Mouse (Mus musculus) granulocyte monocyte progenitor cell, adult 5-6 weeks (primary cell): ENCODE measurements around the gene Ldb3. TPM values are rescaled to one million over a fixed set of nuclear protein-coding genes. Genes with fewer than 3 reads are reported as not detected.

Experiments
- ATAC-seq: replicated peaks from 2 replicates; pipeline ENCODE4 v1.8.0; 2016; ENCODE audit warnings: mild to moderate bottlenecking, moderate TSS enrichment, inconsistent platforms; ENCODE audit not compliant: poor library complexity, severe bottlenecking
- total RNA-seq, 2 experiments: library from RNA; stranded (forward) in 1 of 2; stranded (reverse) in 1 of 2; fragments of 200-712, 200-1000 nt in 1 of 2; fragments of >200 nt in 1 of 2; fragmentation: Nextera tagmentation in 1 of 2; gene quantifications; 2 replicates each; pipeline ENCODE4 v1.2.3; 2014 to 2017

Gene Ldb3
- total RNA-seq, 2 experiments from 2014 or later: not detected

DNA sequence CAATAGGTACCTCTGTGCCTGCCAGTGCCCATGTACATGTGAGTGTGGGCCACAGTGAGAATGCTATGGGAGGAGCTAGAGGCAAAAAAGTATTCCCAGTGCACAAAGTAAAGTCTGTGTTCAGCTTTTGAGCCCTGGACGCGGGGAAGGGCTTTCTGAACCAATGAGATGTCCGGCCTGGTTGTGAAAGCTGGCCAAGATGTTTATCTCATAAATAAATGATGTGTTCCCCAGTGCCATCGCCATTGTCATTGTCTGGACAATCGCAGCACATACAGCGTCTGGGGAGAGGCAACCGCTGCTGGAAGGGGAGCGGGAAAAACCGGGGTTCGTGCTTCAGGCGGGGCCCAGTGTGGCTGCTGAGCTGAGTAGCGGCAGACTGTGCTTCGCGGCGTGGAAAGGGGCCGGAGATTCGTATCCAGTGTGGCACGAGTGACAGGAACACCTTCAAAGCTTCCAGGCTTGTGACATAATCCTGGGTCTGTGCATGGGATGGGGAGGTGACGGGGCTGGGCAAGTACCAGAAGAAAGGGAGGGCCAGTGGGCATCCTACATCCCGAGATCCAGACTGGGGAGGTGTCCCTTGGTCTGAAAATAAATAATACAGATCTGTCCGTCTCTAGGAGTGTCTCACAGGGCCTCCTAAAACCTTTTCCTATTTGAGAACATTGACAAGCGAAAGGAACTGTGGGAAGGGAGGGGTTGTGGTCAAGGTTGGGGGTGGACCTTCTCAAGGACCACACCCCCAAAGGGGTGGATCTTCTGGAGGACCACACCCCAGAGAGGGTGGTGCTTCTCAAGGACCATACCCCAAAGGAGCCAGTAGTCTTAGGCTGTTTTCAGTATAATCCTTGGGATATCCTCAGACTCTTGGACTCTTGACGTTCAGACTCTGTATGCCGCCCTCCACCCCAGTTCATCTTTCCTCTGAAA is 2.5 kb upstream of the Ldb3 start:
- ATAC-seq: no peak

DNA sequence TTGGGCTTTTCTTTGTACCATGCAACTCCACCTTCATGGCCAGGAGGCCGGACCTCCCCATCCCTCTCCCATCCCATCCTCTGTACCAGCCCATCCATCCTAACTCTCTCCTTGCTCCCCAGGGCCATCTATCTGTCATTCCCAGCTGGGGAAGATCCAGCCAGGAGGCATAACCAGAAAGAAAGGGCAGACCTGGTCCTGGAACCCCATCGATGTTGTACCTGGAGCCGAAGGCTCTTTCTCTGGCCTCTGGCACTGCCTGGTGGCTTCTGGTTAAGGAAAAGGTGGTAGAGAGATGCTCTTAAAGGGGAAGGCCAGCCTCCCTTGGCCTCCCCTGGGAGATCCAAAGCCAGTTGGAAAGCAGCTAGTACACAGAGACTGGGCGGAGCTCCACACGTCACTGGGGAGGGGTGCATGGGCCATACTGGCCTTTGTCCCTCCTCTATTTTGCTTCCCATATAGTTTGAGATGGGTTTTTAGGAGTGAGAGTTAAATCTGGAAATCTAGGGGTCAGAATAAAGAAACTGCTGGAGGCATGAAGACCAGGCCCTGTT is 1.6 kb upstream of the Ldb3 start:
- no peak for ATAC-seq

DNA sequence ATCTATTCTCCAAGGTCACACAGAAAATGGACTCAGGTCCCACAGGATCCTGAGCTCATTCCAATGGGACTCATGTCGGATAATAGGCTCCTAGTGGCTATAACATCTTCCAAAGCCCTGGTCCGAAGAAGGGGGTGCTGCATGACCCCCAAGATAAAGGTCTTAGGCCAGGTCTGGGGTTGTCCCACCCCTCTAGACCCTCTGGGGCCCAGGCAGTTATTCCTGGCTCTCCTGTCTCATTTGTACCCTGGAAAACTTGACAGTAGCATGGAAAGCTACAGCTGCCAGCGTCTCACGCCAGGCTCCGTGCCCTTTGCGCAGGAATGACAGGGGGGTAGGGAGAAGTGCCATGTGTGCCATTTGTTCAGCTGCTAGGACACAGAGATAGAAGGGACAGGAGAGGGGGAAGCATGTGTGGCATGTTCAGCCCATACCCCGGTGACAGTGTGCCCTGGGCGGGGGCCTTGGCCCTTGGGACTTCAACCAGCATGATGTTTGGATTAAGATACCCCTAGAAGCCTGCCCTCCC is 767 bp upstream of the Ldb3 start:
- ATAC-seq: no peak

DNA sequence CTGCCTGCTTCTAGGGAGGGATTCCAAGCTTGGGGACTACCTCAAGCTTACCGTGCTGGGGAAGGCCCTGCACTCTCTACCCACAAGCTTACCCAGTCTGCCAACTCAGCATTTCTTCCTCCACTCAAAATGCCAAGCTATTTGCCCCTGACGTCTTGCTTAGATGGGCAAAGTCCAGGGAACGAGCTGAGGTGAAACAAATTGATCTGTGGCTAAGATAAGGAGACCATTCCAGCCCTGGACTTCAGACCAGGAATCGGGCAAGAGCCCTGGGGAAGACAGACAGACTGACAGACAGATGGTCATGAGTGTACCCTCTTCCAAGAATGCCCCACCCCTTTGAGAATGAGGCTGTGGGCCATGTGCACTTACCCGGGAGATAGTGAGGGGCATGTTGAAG is 477 bp downstream of the Ldb3 start:
- no peak for ATAC-seq

DNA sequence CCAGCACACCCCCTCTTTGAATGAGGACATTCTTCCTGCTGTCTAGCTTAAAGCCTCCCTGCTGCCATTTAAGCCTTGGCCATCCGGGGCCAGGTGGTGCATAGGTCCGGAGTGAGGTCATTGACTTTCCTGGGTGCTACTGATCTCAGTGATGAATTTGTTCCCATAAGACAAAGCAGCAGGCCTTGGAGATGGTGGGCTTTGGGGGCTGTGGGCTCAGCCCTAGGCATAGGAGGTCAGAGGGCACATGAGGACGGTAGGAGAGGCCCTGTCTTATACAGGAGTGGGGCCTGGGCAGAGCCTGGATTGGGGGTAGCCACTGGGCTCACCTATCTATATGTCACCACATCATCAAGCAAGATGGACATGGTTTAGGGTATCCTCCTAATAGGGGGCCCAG is 1.6 kb downstream of the Ldb3 start:
- no peak for ATAC-seq

DNA sequence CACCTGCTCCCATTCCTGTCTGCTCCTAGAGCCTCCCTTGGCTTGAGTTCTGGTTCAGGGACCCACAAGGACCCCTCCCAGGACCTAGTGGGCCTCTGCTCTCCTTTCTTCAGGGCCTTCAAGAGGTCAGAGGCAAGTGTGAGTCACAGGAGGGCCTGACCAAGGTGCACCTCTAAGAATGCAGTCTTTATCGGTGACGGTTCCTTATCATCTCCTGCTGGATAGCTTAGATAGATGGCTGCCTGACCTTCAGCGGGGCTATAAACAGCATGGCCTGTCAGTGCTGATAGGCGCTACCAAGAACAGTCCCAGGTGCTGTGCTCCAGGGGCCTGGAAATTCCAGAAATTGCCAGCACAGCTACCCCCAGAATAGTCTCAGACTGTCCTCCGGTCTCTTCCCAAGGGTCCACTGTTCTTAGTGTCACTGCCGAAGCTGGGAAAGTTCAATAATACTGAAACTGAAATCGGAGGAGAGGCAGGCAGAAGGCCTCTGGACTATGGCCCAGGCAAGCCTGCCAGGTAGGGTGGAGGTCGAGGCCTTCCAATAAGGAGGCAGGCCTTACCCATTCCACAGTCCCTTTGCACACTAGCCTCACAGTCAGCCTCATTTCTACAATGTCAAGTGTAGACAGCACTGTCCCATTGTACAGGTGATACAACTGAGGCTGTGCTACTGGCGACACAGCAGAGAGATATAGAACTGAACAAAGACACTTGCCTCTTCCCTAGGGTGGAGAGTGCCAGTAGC is 3.0 kb downstream of the Ldb3 start:
- no peak for ATAC-seq

DNA sequence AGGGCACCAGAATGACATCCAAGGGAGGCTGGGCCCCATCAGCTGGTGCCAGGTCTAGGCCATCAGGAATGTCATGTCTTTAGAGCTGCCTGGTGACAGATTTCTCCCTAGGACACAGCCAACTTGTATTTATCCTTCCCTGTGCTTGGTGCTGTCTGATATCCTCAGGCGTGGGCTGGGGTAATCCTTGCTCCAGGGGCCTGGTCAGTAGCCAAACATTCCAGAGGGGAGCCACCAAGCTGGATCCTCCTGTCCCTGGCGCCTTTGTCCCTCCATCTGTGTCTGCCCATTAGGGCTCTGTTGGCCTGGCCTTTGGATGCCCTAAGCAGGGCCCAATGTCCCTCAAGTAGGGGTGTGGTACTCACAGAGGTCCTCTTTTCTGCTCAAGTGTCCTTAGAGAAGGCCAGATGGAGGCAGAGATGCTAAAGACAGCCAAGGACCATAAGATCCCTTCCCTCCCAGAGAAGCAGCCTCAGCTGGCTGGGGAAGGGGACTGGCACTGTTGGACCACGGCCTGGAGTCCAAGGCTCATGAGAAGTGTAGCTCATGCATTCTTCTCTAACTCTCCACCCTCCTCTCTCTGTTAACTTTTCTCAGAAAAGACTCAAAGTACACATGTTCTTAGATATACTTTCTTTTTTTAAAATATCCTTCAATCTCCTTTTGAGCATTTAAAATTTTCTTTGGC is 5.6 kb downstream of the Ldb3 start:
- ATAC-seq: no peak

DNA sequence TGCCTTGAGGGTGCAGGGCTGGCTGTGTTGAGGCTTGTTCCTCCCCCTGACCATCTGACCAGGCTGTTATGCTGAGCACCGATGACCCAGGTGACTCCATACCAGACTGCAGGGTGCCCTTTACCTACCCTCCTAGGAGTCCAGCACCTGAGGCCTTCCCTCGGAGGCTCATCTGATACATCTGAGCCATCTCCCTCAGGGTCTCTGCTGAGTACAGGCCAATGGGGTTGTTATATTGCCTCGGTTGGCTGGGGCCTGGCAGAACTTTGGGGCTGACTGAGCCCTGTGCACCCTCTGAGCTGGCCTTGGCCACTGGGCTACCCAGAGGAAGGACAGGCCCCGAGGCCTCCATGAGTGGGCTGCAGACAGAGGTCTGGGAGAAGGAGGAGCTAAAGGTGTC is 11.6 kb downstream of the Ldb3 start:
- no peak for ATAC-seq

DNA sequence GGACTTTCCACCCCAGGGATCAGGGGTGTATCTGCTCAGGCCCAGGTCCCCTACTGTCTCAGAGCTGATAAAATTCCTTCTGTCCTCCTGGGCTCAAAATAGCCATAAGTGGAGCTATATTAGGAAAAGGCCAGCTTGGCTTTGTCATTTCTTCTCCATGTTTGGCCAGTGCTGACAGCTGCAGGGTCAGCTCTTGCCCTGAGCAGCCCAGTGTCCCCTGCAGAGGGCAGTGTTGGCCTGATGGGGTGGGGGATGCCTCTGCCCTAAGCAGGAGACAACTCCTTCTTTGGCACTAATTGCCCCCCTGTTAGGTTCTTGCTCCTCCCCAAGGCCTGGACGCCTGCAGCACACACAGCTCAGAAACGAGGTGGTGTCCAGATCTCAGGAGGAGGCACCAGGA is 14.4 kb downstream of the Ldb3 start:
- no peak for ATAC-seq

DNA sequence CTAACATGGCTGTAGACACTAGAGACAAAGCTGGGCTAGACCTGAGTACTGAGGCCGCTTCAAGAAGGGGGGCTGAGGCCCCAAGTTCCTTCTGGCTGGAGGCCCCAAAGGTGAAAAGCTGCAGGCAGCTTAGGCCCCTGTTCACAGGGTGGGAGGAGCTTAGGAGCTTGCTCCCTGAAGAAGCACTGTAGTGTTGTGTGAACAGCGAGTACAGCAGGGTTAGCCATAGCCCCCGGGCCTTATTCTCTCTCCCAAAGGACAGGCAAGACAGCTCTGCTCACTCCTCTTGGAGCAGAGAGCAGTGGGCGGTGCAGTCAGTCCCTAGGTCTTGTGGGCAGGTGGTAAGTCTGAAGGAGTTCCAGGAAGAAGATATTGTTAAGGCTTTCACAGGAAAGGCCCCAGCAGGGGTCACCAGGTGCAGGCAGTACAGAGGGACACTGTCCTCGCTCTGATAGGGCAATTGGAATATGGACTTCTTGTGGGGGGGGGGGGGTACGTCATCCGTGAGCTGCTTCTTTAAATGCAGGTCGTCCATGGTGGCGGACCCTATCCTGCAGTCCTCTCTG is 15.1 kb downstream of the Ldb3 start:
- no peak for ATAC-seq

DNA sequence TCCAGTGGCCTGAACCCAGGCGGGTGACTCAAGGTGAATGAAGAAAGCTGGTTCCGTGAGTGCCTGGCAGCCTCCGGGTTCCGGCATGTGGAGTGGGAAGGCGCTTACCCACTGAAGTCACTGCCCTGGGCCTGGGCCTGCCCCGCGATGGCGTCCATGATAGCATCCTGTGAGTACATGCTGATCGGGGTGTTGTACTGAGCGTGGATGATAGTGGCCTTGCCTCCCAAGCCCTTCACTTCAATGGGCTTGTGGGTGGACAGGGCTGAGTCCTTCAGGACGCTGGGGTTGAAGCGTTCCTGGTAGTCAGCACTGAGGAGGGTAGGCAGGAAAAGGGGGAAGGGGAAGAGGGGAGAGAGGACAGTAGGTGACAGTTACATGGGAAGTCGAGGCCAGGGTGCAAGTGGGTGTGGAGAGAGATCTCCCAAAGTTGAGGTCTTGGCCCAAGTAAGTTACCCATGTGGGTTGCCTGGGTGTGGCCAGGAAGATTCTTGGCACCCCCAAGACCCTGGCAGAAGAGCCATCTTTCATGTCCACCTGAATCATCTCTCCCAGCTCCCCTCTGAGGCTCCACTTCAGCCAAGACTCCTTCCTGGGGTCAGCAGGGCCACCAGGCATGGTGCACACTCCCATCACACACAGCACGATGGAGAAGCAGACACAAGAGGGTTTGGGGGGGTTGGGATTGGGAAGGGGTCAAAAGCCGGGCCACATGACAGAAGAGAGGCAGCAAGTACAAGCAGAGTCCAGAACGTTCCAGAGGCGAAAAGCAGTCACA is 16.7 kb downstream of the Ldb3 start:
- ATAC-seq: no peak

DNA sequence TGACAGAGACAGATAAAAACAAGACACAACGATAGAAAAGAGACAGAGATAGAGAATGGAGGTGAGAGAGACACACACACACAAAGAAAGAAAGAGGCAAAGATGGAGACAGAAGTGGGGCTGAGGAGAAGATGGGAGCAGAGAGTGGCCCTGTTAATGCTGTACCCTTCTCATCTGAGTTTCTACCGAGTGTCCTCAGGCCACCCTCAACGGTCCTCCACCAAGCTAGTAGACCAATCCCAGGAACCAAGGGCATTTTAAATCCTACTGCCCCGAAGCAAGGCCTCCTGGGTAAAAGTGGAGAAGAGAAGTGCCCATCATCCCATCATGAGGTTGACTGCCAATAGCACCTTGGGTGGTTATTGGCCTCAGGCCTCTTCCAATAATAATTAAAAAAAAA is 17.6 kb downstream of the Ldb3 start:
- ATAC-seq: no peak

DNA sequence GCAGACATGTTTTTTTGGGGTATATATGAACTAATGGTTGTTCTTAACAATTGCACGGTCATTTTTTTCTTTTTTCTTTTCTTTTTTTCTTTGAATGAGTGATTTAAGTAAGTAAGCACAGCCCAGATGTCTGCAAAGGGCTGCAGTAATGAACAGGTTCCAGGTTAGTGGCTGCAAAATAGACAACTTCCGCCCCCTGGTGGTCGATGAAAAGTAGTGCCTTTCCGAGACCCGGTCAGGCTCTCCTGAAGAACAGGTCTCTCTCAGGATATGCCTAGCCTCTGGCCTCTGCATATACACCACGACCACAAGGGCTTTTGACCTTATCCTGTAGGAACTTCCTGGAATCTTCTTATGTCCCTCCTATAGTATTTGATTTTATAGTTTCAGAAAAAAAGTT is 18.2 kb downstream of the Ldb3 start:
- peak; percentile 70 for ATAC-seq

DNA sequence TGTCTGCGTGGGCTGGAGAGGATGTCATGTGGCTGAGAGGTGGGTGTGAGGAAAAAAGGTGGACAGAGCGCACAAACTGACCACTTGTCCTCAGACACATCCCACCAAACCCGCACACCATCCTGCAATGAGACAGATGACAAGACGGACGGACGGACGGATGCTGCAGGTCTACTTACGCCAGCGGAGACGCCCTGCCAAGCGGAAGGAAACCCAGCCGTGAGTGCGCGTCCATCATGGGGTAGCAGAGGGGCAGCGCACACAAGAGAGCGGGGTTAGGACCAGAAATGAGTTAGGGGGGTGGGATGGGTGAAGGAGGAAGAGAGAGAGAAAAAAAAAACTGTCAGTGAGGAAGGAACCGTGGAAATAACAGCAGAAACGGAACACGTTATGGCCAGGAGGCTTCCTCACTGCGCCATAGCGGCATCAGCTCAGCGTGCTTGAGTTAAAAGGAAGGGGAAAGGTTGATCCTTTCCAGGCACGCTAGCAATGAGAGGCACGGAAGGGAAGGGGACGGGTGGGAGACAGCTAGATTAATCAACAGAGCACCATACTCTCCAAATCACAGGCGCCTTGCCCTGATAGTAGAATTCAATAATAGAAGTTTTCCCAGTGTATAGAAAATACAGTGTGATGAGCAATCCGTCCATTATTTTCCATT is 18.8 kb downstream of the Ldb3 start:
- ATAC-seq: no peak

DNA sequence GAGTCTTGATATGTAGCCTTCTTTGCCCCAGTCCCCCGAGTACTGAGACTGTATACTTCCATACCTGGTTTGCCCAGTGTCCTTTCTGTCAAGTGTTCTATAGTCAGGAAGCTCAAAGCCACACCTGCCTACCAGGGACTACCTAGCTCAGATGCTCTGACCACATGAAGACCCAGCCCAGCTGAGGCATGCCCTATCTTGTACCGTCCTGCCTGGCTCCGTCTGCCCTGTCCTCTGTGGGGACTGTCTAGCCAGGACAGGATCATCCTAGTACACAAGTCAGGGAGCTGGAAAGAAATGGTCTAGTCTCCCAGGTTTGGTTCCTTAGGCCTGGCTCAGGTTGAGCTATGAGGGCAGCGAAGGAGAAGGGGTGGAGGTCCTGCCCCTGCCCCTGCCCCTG is 19.9 kb downstream of the Ldb3 start:
- ATAC-seq: no peak

DNA sequence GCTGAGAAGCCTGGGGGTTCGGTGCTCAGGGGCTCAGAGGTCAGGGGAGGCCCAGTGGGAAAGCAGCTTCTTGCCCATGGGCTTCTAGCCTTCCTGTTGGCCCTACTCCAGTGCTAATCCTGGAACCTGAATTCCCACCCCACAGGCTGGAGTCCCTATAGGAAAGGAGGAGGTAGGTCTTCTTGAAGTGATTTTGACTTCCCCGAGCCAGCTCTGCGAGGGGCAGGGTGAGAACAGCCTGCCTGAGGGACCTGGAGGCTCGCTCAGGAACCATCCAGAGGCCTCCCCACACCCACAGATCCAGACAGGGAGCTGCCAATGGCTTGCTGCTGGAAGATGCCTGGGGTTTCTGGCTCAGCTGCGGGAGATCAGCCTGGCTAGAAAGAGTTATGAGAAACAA is 20.8 kb downstream of the Ldb3 start:
- ATAC-seq: no peak

DNA sequence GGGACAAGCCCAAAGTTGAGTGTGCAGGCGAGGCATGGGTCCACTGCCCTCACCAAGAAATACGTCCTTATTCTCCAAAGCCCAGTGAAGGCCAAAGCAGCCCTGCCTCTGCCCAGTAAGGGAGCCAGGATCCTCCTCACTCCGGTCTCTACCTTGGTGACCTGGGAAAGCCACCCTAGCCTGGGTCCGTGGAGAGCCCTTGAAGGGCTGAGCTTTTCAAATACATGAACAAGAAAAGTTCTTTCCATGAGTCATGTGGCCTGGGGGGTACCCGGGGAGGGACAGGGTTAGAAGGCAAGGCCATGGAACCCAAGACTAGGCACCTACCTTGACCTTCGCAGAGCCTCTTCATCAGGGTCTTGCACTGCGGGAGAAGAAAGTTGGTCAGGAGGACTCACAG is 22.0 kb downstream of the Ldb3 start:
- ATAC-seq: no peak

DNA sequence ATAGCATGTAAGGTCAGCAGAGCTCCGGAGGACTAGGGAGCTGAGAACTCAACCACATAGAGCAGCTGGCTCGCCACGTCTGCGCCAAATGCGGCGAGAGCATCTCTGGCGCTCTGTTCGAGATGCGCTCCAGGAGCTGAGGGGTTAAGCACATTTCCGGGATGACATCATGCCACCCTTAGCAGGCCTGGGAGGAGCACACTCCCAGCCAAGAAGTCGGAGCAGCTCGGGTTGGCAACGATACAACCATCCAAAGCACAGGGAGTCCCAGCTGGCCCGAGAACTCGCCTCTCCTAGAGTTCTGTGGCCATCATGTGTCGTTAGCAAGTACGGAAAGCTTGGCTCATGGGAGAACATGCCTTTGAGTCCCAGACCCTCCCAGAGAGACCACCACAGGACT is 22.8 kb downstream of the Ldb3 start:
- no peak for ATAC-seq

DNA sequence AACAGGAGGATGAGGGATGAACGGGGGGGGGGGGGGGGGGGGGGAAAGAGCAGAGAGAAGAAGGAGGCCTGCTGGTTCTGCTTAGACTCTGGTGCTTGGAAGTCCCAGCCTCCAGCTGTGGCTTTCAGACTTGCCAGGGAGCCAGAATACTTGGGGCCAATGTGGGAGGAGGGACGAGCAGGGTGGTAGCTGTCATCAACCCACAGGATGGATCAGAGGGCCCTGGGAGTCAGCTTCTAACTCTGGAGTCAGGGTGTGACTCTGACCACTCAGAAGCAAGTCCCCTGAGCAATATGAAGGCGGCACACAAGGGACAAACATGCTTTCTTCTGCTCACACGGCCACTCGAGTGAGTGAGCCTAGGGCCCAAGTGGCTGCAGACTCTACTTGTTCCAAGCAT is 23.8 kb downstream of the Ldb3 start:
- no peak for ATAC-seq
